Mouse (Mus musculus) C2C12 (cell line): Measurements from ENCODE around the gene Prom1. TPM values are rescaled to one million over a fixed set of nuclear protein-coding genes. Genes with fewer than 3 reads are reported as not detected.

Experiments used
- H3K27me3 ChIP-seq: one replicate; pipeline ENCODE4 v1.6.1; 2011; ENCODE audit not compliant: control insufficient read depth, insufficient read depth, insufficient read length
- H3K36me3 ChIP-seq: one replicate; pipeline ENCODE4 v1.6.1; 2011; ENCODE audit not compliant: control insufficient read depth, insufficient read depth
- H3K4me3 ChIP-seq: one replicate; pipeline ENCODE4 v1.5.1; 2011; ENCODE audit warnings: mild to moderate bottlenecking, control low read depth; ENCODE audit not compliant: poor library complexity, insufficient read depth, severe bottlenecking
- H3K79me2 ChIP-seq: one replicate; pipeline ENCODE4 v1.6.1; 2011; ENCODE audit not compliant: control insufficient read depth, insufficient read depth
- H3K79me3 ChIP-seq: one replicate; pipeline ENCODE4 v1.6.1; 2011; ENCODE audit warnings: low read depth, control low read depth
- H3ac ChIP-seq: one replicate; pipeline ENCODE3; 2011; ENCODE audit warnings: low read depth; ENCODE audit not compliant: control insufficient read depth, insufficient read length
- CEBPB ChIP-seq: IDR thresholded peaks from one replicate; pipeline ENCODE4 v1.6.1; 2011; ENCODE audit warnings: low read depth, mild to moderate bottlenecking, control low read depth, moderate library complexity
- CTCF ChIP-seq: IDR thresholded peaks from one replicate; pipeline ENCODE4 v1.5.1; 2011; ENCODE audit not compliant: control insufficient read depth, insufficient read depth, insufficient read length
- FOSL1 ChIP-seq: IDR thresholded peaks from one replicate; pipeline ENCODE4 v1.8.0; 2011; ENCODE audit warnings: mild to moderate bottlenecking, low read length; ENCODE audit not compliant: poor library complexity, insufficient read depth, severe bottlenecking
- MAX ChIP-seq: IDR thresholded peaks from one replicate; pipeline ENCODE4 v1.6.1; 2011; ENCODE audit warnings: mild to moderate bottlenecking, control low read depth
- MYOD1 ChIP-seq: IDR thresholded peaks from one replicate; pipeline ENCODE4 v1.6.1; 2011; ENCODE audit warnings: low read depth; ENCODE audit not compliant: control insufficient read depth, insufficient read length
- MYOG ChIP-seq: IDR thresholded peaks from one replicate; pipeline ENCODE4 v1.6.1; 2011; ENCODE audit not compliant: control insufficient read depth, insufficient read length; ENCODE audit errors: extremely low read depth
- USF1 ChIP-seq: IDR thresholded peaks from one replicate; pipeline ENCODE4 v1.6.1; 2011; ENCODE audit warnings: low read depth, mild to moderate bottlenecking, control low read depth, moderate library complexity
- polyA plus RNA-seq: library from polyadenylated mRNA; unstranded; fragments of >200 nt; fragmentation: generic; extraction: Trizol; gene quantifications from one replicate; pipeline ENCODE4 v1.2.1, GENCODE M21; 2012; ENCODE audit warnings: missing spikeins

Prom1 gene
- polyA plus RNA-seq, 1 experiment = not detected

DNA sequence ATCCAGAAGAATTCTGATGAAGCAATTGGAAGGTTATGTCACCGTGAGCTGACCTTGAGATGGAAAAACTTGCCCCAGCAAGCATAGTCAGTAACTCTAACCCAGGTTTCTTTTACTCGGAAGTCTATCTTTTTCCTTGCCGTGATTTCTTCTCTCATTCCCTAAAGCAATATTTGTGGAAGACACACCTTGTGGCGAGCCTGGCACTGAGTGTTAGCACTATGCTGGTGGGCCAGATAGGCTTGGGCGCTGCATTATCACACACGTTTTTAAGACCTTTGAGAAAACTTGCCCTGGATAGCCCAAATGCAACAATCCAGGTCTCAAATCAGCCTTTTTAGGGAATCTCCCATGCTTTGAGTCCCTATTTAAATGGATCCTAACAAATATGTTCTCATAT lies 127.7 kb downstream of the Prom1 start:
- no peak for TF ChIP-seq CEBPB
- TF ChIP-seq MYOG = no peak
- no peak for TF ChIP-seq MAX
- TF ChIP-seq USF1 = no peak
- TF ChIP-seq MYOD1 = no peak
- no peak for TF ChIP-seq CTCF
- no peak for TF ChIP-seq FOSL1
- no peaks in the 10 kb centered on the region for H3K27me3 ChIP-seq
- H3K36me3 ChIP-seq = no peaks in the 10 kb centered on the region
- H3ac ChIP-seq = no peak overlapping the region
- H3K79me3 ChIP-seq = no peaks in the 10 kb centered on the region
- H3K79me2 ChIP-seq = no peaks in the 10 kb centered on the region
- H3K4me3 ChIP-seq = no peak overlapping the region

DNA sequence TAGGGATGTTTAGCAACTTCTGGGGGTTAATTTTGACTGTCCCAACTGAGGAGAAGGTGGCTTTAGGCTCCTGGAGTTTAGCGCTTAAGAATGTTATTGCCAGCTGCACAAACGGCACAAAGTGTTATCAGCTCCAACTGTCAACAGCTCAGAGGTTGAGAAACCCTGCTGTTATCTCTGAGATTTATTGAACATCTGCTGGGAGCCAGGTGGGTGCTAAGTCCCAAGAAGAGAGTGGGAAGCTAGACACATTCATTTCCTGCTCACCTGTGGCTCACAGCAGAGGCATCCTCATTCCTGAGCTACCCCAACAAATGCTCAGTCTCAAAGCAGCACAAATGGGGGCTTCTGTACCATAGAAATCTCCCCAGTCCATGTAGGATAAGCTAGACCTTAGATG lies 130.7 kb downstream of the Prom1 start:
- H3K79me2 ChIP-seq = no peaks in the 10 kb centered on the region
- no peaks in the 10 kb centered on the region for H3K79me3 ChIP-seq
- TF ChIP-seq MAX (no peak), CTCF (no peak), USF1 (no peak), MYOG (no peak), CEBPB (no peak), FOSL1 (no peak), MYOD1 (no peak)
- H3K27me3 ChIP-seq = no peaks in the 10 kb centered on the region
- H3ac ChIP-seq = no peak overlapping the region
- H3K4me3 ChIP-seq = no peak overlapping the region
- no peaks in the 10 kb centered on the region for H3K36me3 ChIP-seq

DNA sequence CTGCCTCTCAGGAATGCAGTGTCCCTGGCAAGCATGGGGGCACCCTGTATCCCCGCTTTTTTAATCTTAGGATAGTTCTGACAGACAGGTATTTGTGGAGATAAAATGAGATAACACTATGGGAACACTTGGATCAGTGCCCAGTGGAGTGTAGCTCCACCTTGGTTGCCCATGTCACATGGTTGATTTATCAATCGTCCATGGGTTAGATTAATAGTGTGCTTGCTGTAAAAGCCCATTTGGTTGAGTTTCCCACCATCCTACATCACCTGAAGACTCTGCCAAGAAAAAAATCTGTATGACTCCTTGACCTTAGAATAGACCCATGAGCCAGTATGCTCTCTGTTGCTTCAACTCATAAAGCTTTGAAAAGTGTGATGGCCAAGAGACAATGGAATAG lies 131.3 kb downstream of the Prom1 start:
- H3K79me3 ChIP-seq = no peaks in the 10 kb centered on the region
- H3ac ChIP-seq = no peak overlapping the region
- no peaks in the 10 kb centered on the region for H3K79me2 ChIP-seq
- no peaks in the 10 kb centered on the region for H3K36me3 ChIP-seq
- no peak for TF ChIP-seq CEBPB
- no peak for TF ChIP-seq MYOD1
- no peak for TF ChIP-seq MYOG
- TF ChIP-seq FOSL1 = no peak
- no peak for TF ChIP-seq MAX
- no peaks in the 10 kb centered on the region for H3K27me3 ChIP-seq
- no peak overlapping the region for H3K4me3 ChIP-seq

DNA sequence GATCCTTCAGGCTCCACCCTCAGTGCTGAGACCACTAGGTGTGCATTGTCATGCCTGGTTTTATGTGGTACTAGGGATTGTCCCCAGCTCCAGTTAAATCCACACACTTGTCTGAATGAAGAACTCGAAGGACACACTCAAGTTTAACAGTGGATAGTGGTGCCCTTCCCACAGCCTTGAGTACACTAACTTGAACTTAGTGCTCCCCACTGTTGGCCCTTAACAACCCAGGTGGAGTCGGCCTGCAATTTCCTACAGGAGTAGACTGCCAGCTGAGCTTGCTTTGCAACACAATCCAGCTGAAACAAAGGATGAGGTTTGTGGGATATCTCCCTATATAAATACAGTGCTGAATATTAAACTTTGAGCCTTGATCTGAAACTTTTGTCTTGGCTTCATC lies 133.2 kb downstream of the Prom1 start:
- TF ChIP-seq MYOG (no peak), MAX (no peak), CTCF (no peak), FOSL1 (no peak), MYOD1 (no peak), CEBPB (no peak), USF1 (no peak)

DNA sequence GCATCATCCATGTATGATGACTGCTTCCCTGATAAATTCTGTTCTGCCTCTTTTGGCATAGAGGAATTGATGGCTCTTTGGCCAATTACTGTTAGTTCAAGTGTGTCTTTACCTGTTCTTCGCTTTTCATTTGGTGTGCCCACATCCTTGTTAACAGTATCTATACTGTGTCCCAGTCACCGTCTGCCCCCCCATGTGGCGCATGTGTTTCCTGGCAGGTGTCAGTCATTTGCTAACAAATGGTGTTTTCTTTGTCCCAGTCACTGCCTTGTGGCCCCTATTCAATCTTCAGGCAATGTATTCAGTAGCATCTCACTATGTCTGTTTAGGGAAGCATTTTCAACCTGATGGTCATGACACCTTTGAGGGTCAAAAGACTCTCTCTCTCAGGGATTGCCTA lies 140.8 kb downstream of the Prom1 start:
- Histone ChIP-seq H3K79me2 (no peaks in the 10 kb centered on the region), H3K36me3 (no peaks in the 10 kb centered on the region), H3K4me3 (no peak overlapping the region), H3K27me3 (no peaks in the 10 kb centered on the region), H3ac (no peak overlapping the region), H3K79me3 (no peaks in the 10 kb centered on the region)
- TF ChIP-seq MYOD1 = no peak
- no peak for TF ChIP-seq MAX
- TF ChIP-seq MYOG = no peak
- no peak for TF ChIP-seq USF1

More for the DNA sequence above, 133.2 kb downstream of the Prom1 start:
- Histone ChIP-seq H3ac (no peak overlapping the region), H3K4me3 (no peak overlapping the region), H3K36me3 (no peaks in the 10 kb centered on the region), H3K79me2 (no peaks in the 10 kb centered on the region), H3K79me3 (no peaks in the 10 kb centered on the region), H3K27me3 (no peaks in the 10 kb centered on the region)

DNA sequence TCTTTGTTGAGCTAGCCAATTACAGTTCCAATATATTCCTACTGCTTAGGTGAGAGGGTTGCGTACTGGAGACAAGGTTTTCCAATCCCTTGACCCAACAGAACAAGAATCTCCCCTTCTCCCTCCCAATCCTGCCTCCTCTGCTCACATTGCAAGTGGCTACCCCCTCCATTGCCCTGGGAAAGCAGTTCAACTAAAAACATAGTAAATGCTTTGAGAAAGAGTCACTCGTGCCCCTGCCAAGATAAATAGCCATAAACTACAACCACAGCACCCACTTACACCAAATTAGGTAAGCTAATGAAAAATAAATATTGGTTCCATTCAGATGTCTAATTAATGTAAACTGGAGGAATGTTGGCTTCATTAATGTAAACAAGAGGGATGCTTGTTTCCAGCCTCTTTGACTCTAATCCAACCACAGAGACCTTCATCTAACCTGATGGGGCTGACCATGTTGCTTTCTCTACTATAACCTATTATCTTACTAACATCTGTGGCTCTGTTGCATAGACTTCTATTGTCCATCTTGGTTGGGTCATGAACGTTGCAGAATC lies 141.9 kb downstream of the Prom1 start:
- Histone ChIP-seq H3K4me3 (no peak overlapping the region), H3K36me3 (no peaks in the 10 kb centered on the region), H3K79me2 (no peaks in the 10 kb centered on the region), H3ac (no peak overlapping the region), H3K79me3 (no peaks in the 10 kb centered on the region), H3K27me3 (no peaks in the 10 kb centered on the region)
- TF ChIP-seq MYOG = no peak
- no peak for TF ChIP-seq USF1
- no peak for TF ChIP-seq FOSL1
- TF ChIP-seq CEBPB = no peak
- no peak for TF ChIP-seq MAX
- TF ChIP-seq MYOD1 = no peak
- TF ChIP-seq CTCF = no peak
